Mouse (Mus musculus): ENCODE measurements at regions not wholly inside any gene's neighbourhood (a gene's known extent, or its start where the extent isn't known, plus 50 kb on each side); places are given as distances from the start of the nearest gene placed in this dataset.

DNA sequence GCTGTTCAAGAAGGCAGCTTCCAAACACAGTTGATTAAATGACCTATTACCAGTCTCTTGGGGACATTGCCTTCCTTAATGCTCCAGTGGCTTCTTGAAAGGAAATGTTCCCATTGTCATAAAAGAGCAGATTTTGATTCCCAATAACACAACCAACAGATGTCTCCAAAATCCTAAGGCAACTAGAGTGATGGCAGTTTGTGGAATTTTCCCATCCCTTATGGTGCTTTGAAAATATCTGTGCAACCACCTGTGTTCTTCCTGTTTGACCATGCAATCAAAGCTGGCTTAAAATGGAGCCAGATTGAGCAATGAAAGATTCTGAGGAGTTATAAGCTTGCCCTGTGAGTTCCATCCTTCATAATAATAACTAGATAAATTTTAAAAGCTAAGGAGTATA, 176.2 kb downstream of the Ndufa4 start:
- H3K4me1 ChIP-seq (replicated peaks; ENCODE audit: insufficient read depth, low read length), result no peaks in the 10 kb centered on the region
- no peaks in the 10 kb centered on the region for H3K9me3 ChIP-seq (replicated peaks; ENCODE audit: low read length)
- no peak for ATAC-seq (replicated peaks; ENCODE audit: low FRiP score, low read depth)
- DNase-seq (ENCODE audit: low spot score), result no peak
- TF ChIP-seq CTCF (IDR thresholded peaks at IDR 0.05; ENCODE audit: low read depth), result no peak
- no peak overlapping the region for H3K9ac ChIP-seq (ENCODE audit: low read depth, low read length)
- H3K27me3 ChIP-seq (ENCODE audit: insufficient read depth, low read length), result no peaks in the 10 kb centered on the region
- no peak overlapping the region for H3K27ac ChIP-seq
- no peaks in the 10 kb centered on the region for H3K36me3 ChIP-seq (ENCODE audit: insufficient read depth, low read length)
- H3K4me3 ChIP-seq (replicated peaks; ENCODE audit: low read depth, low read length), result no peak overlapping the region
- H3K4me2 ChIP-seq (ENCODE audit: low read length), result no peak overlapping the region

DNA sequence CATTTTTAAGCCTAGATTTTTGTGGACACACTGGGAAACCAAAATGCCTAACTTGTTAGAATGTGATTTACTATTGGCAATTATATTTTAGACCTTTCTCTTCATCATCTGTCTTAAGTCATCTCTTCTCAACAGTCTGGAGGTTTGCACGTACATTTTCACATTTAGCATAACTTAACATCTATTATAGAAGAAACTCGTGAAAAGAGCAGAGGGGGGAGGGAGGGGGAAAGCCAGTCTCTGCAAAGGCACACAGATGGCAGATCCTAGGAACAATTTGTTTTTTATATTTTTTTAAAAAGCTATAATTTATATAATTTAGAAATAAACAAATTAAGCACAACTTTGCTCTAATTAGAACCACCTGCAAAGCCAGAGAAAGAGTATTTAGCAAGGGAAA, 176.6 kb downstream of the Ndufa4 start:
- no peaks in the 10 kb centered on the region for H3K4me1 ChIP-seq (replicated peaks; ENCODE audit: insufficient read depth, low read length)
- no peak for DNase-seq (ENCODE audit: low spot score)
- no peak overlapping the region for H3K9ac ChIP-seq (ENCODE audit: low read depth, low read length)
- no peaks in the 10 kb centered on the region for H3K9me3 ChIP-seq (replicated peaks; ENCODE audit: low read length)
- no peak for TF ChIP-seq CTCF (IDR thresholded peaks at IDR 0.05; ENCODE audit: low read depth)
- no peak overlapping the region for H3K4me2 ChIP-seq (ENCODE audit: low read length)
- ATAC-seq (replicated peaks; ENCODE audit: low FRiP score, low read depth), result no peak
- no peak overlapping the region for H3K4me3 ChIP-seq (replicated peaks; ENCODE audit: low read depth, low read length)
- 63% methylated on average over 2 of the region's 2 CpGs for WGBS
- H3K27ac ChIP-seq, result no peak overlapping the region
- no peaks in the 10 kb centered on the region for H3K36me3 ChIP-seq (ENCODE audit: insufficient read depth, low read length)
- no peaks in the 10 kb centered on the region for H3K27me3 ChIP-seq (ENCODE audit: insufficient read depth, low read length)

DNA sequence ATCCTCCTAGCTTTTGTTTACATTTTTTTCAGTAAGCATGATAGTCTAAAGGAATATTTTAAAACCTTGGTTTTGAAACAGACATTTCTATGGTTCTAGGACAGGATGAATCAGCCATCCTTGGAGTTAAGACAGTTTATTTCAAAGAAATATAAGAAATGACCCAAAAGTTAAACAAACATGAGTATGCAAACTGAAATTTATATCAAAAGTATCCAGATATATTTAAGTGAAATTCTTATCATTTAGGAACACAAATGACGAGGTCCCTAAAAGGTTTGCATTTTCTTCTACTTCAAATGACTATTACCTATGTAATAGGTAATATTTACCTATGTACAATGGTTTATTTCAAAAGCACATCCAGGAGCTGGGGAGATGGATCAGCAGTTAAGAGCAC, 179.5 kb downstream of the Ndufa4 start:
- H3K27me3 ChIP-seq (ENCODE audit: insufficient read depth, low read length), result no peaks in the 10 kb centered on the region
- H3K36me3 ChIP-seq (ENCODE audit: insufficient read depth, low read length), result no peaks in the 10 kb centered on the region
- H3K4me1 ChIP-seq (replicated peaks; ENCODE audit: insufficient read depth, low read length), result no peaks in the 10 kb centered on the region
- TF ChIP-seq CTCF (IDR thresholded peaks at IDR 0.05; ENCODE audit: low read depth), result no peak
- no peak overlapping the region for H3K4me3 ChIP-seq (replicated peaks; ENCODE audit: low read depth, low read length)
- 85% methylated on average over 1 of the region's 1 CpGs for WGBS
- no peaks in the 10 kb centered on the region for H3K9me3 ChIP-seq (replicated peaks; ENCODE audit: low read length)
- DNase-seq (ENCODE audit: low spot score) (no peak), ATAC-seq (replicated peaks; ENCODE audit: low FRiP score, low read depth) (no peak)
- no peak overlapping the region for H3K4me2 ChIP-seq (ENCODE audit: low read length)
- H3K9ac ChIP-seq (ENCODE audit: low read depth, low read length), result no peak overlapping the region
- no peak overlapping the region for H3K27ac ChIP-seq

DNA sequence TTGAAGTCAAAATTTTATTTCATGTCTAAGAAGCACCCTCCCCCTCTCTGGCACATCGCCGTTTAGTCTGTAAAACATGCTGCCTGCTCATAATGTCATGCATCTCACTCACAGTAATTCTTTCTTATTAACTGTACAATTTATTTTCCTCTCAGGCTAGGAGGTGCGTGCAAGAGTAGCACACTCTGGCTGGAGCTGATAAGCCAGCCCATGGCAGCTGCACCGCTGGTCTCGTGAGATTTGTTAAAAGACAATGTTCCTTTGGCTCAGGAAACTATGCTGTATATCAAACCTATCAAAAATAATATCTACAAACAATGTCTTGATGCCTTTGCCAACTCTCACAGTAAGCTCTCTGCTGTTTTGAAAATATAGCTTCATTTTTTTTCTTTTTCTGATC, 179.9 kb downstream of the Ndufa4 start:
- peak; percentile 73 for DNase-seq (ENCODE audit: low spot score)

DNA sequence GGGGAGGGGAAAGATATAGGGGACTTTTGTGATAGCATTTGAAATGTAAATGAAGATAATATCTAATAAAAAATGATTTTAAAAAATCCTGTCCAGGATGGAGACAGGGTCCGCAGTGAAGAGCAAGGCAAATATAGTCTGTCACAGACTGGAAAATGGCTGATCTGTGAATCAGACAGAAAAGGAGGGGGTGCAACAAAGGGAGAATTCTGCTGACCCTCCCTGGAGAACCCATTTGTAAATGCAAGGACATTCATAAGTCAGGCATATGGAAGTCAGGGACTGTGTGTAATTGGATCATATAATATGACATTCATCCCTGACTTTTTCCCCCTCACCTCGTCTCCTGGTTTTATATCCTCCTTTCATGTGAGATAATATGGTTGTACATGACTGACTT, 183.8 kb downstream of the Ndufa4 start:
- no peaks in the 10 kb centered on the region for H3K9me3 ChIP-seq (replicated peaks; ENCODE audit: low read length)
- H3K4me1 ChIP-seq (replicated peaks; ENCODE audit: insufficient read depth, low read length), result no peaks in the 10 kb centered on the region
- no peaks in the 10 kb centered on the region for H3K27me3 ChIP-seq (ENCODE audit: insufficient read depth, low read length)
- no peak for DNase-seq (ENCODE audit: low spot score)
- no peak for ATAC-seq (replicated peaks; ENCODE audit: low FRiP score, low read depth)
- H3K9ac ChIP-seq (ENCODE audit: low read depth, low read length), result no peak overlapping the region
- no peaks in the 10 kb centered on the region for H3K36me3 ChIP-seq (ENCODE audit: insufficient read depth, low read length)
- no peak overlapping the region for H3K4me3 ChIP-seq (replicated peaks; ENCODE audit: low read depth, low read length)
- TF ChIP-seq CTCF (IDR thresholded peaks at IDR 0.05; ENCODE audit: low read depth), result no peak
- H3K27ac ChIP-seq, result no peak overlapping the region
- WGBS, result 64% methylated on average over 2 of the region's 2 CpGs
- no peak overlapping the region for H3K4me2 ChIP-seq (ENCODE audit: low read length)

More for the DNA sequence above, 179.9 kb downstream of the Ndufa4 start:
- no peaks in the 10 kb centered on the region for H3K9me3 ChIP-seq (replicated peaks; ENCODE audit: low read length)
- no peaks in the 10 kb centered on the region for H3K27me3 ChIP-seq (ENCODE audit: insufficient read depth, low read length)
- no peaks in the 10 kb centered on the region for H3K4me1 ChIP-seq (replicated peaks; ENCODE audit: insufficient read depth, low read length)
- TF ChIP-seq CTCF (IDR thresholded peaks at IDR 0.05; ENCODE audit: low read depth), result no peak
- H3K36me3 ChIP-seq (ENCODE audit: insufficient read depth, low read length), result no peaks in the 10 kb centered on the region
- 41% methylated on average over 5 of the region's 5 CpGs for WGBS
- H3K4me3 ChIP-seq (replicated peaks; ENCODE audit: low read depth, low read length), result no peak overlapping the region
- ATAC-seq (replicated peaks; ENCODE audit: low FRiP score, low read depth), result no peak
- H3K4me2 ChIP-seq (ENCODE audit: low read length), result no peak overlapping the region
- H3K27ac ChIP-seq, result no peak overlapping the region
- H3K9ac ChIP-seq (ENCODE audit: low read depth, low read length), result no peak overlapping the region

DNA sequence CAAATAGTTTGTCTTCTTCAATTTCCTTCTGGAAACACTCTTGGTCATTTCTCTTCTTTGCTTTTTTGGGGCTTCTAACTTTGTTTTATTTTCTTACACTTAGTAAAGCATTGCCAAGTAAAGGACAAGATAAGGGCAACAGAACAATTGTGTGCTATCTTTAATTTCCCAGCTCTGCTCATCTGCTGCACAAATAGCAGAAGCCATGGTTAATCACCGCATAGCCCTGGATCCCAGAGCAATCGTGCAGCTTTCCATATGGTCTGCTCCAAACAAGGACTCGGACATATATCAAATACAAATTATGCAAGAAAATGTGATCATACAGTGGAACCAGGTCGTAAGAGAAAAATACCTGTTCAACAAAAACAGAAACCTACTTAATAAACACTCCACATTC, 187.0 kb downstream of the Ndufa4 start:
- TF ChIP-seq CTCF (IDR thresholded peaks at IDR 0.05; ENCODE audit: low read depth), result no peak
- Histone ChIP-seq H3K27ac (no peak overlapping the region), H3K4me2 (ENCODE audit: low read length) (no peak overlapping the region), H3K4me1 (replicated peaks; ENCODE audit: insufficient read depth, low read length) (no peaks in the 10 kb centered on the region), H3K4me3 (replicated peaks; ENCODE audit: low read depth, low read length) (no peak overlapping the region), H3K27me3 (ENCODE audit: insufficient read depth, low read length) (no peaks in the 10 kb centered on the region), H3K9me3 (replicated peaks; ENCODE audit: low read length) (no peaks in the 10 kb centered on the region), H3K9ac (ENCODE audit: low read depth, low read length) (no peak overlapping the region), H3K36me3 (ENCODE audit: insufficient read depth, low read length) (no peaks in the 10 kb centered on the region)
- no peak for ATAC-seq (replicated peaks; ENCODE audit: low FRiP score, low read depth)
- 83% methylated on average over 4 of the region's 4 CpGs for WGBS
- DNase-seq (ENCODE audit: low spot score), result no peak

DNA sequence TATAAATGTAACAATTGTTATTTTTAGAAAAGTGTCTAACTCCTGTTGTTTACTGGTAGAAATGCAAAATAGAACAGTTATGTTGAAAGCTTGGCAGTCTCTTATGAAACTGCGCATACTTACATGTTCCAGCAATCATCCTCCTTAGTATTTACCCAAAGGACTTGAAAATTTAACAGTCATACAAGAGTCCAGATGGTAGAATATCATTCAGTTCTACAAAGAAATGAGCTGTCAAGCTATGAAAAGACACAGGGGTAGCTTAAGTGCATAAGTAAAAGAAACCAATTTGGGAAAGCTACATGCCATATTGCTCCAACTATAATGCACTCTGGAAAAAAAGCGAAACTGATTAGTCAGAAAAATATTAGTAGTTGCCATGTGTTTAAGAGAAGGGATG, 196.7 kb downstream of the Ndufa4 start:
- Histone ChIP-seq H3K27ac (no peak overlapping the region), H3K4me3 (replicated peaks; ENCODE audit: low read depth, low read length) (no peak overlapping the region), H3K27me3 (ENCODE audit: insufficient read depth, low read length) (no peaks in the 10 kb centered on the region), H3K4me1 (replicated peaks; ENCODE audit: insufficient read depth, low read length) (no peaks in the 10 kb centered on the region), H3K36me3 (ENCODE audit: insufficient read depth, low read length) (no peaks in the 10 kb centered on the region), H3K9ac (ENCODE audit: low read depth, low read length) (no peak overlapping the region), H3K9me3 (replicated peaks; ENCODE audit: low read length) (no peaks in the 10 kb centered on the region), H3K4me2 (ENCODE audit: low read length) (no peak overlapping the region)
- WGBS, result 91% methylated on average over 2 of the region's 2 CpGs
- no peak for TF ChIP-seq CTCF (IDR thresholded peaks at IDR 0.05; ENCODE audit: low read depth)
- no peak for ATAC-seq (replicated peaks; ENCODE audit: low FRiP score, low read depth)
- no peak for DNase-seq (ENCODE audit: low spot score)
